Mouse (Mus musculus): ENCODE measurements around the gene Tm4sf5.

GRCm38 (mm10) chr11:70557545-70557944, 52.5 kb downstream of the Tm4sf5 start:
- TF ChIP-seq CTCF (IDR thresholded peaks at IDR 0.05; ENCODE audit: low read depth) = no peak
- no peak for TF ChIP-seq EP300 (IDR thresholded peaks at IDR 0.05; ENCODE audit: low read depth)

Data from liver, embryonic 14.5 days (tissue).